12 mouse cellular contexts compared by ENCODE assay signal in genomic region chr4:137020065-137020464, GRCm38 (mm10).
"Had no signal": no experiment of that assay in that cellular context is flagged by ENCODE, and none has a peak within 500 bp of the region (broad histone marks: within the 10 kb centered on the region; RNA-seq: fewer than 3 reads in every experiment).

No protein-coding gene starts in this region.

- ATAC-seq: liver, embryonic 12.5 days had no signal

- DNase-seq: kidney, adult 11 months; kidney, adult 9 months; kidney, postnatal 36 days; lung, embryonic 14.5 days; lung, postnatal 10 days; lung, postnatal 4 days; right cerebral cortex, adult 18-20 months; right cerebral cortex, postnatal 25 days; thymus, postnatal 4 days had no signal

- H3K9me3 ChIP-seq: limb, embryonic 15.5 days; liver, embryonic 12.5 days; neural tube, embryonic 13.5 days had no signal

- H3K27me3 ChIP-seq: limb, embryonic 15.5 days; liver, embryonic 12.5 days; neural tube, embryonic 13.5 days had no signal

- H3K4me3 ChIP-seq: limb, embryonic 15.5 days; liver, embryonic 12.5 days; neural tube, embryonic 13.5 days had no signal
